Mouse (Mus musculus): ENCODE measurements around the gene Mdh2. TPM values are rescaled to one million over a fixed set of nuclear protein-coding genes. Genes with fewer than 3 reads are reported as not detected.
A peak's percentile ranks its signal among the peaks of the same experiment; 100 is the strongest.

The Mdh2 gene
- polyA plus RNA-seq, 1 experiment from 2014 or later: 524 TPM

- 0 out of 2 replicates have a peak, but pooled peaks have one; percentile 59 for ATAC-seq (ENCODE audit: low FRiP score)
- no peak overlapping the region for H3K27ac ChIP-seq
- 23% methylated on average over 18 of the region's 18 CpGs for WGBS
Observed at GRCm38 (mm10) chr5:135742941-135743740, 35.1 kb upstream of the Mdh2 start.

GRCm38 (mm10) chr5:135743741-135744609 lies 34.3 kb upstream of the Mdh2 start, which contains the start of gene Tmem120a:
Gene Tmem120a (minus strand): TSS chr5:135744448.
- WGBS: under 1% methylated on average over 55 of the region's 60 CpGs
- peaks cover 10% of the 10 kb centered on the region; the same call in 1 of the 2 replicates for H3K9me3 ChIP-seq
- H3K27ac ChIP-seq: peak within 1 kb of the TSS; percentile 53
- H3K27me3 ChIP-seq: 0 out of 2 replicates have a peak, but pooled peaks cover 9% of the 10 kb centered on the region
- H3K4me3 ChIP-seq (replicated peaks): peak within 1 kb of the TSS; percentile 91
- peak within 1 kb of the TSS; percentile 84 for H3K4me2 ChIP-seq
- peaks cover 21% of the 10 kb centered on the region for H3K4me1 ChIP-seq
- H3K36me3 ChIP-seq (replicated peaks): peaks cover 25% of the 10 kb centered on the region
- ATAC-seq (ENCODE audit: low FRiP score): peak; percentile 98
- H3K9ac ChIP-seq: peak within 1 kb of the TSS; percentile 80

More at GRCm38 (mm10) chr5:135742941-135743740, 35.1 kb upstream of the Mdh2 start:
- Histone ChIP-seq H3K36me3 (replicated peaks) (peaks cover 25% of the 10 kb centered on the region), H3K4me2 (peak overlapping the region; percentile 84), H3K9ac (peak overlapping the region; percentile 80), H3K27me3 (0 out of 2 replicates have a peak, but pooled peaks cover 9% of the 10 kb centered on the region), H3K4me3 (replicated peaks) (peak overlapping the region; percentile 91), H3K4me1 (peaks cover 21% of the 10 kb centered on the region), H3K9me3 (peaks cover 10% of the 10 kb centered on the region; the same call in 1 of the 2 replicates)

GRCm38 (mm10) chr5:135744742-135745141 lies 33.5 kb upstream of the Mdh2 start:
- Histone ChIP-seq H3K9me3 (peaks cover 10% of the 10 kb centered on the region; the same call in 1 of the 2 replicates), H3K4me2 (peak overlapping the region; percentile 84), H3K27me3 (0 out of 2 replicates have a peak, but pooled peaks cover 9% of the 10 kb centered on the region), H3K4me3 (replicated peaks) (peak overlapping the region; percentile 91), H3K9ac (peak overlapping the region; percentile 38), H3K4me1 (peaks cover 21% of the 10 kb centered on the region), H3K36me3 (replicated peaks) (peaks cover 20% of the 10 kb centered on the region), H3K27ac (peak overlapping the region; percentile 53)
- WGBS: 14% methylated on average over 11 of the region's 12 CpGs
- ATAC-seq (ENCODE audit: low FRiP score): no peak

- Histone ChIP-seq H3K27me3 (0 out of 2 replicates have a peak, but pooled peaks cover 3% of the 10 kb centered on the region), H3K4me1 (no peaks in the 10 kb centered on the region), H3K27ac (no peak overlapping the region), H3K9ac (no peak overlapping the region), H3K4me2 (no peak overlapping the region), H3K4me3 (replicated peaks) (no peak overlapping the region), H3K9me3 (peaks cover 10% of the 10 kb centered on the region; the same call in 1 of the 2 replicates), H3K36me3 (replicated peaks) (no peaks in the 10 kb centered on the region; the same call in 1 of the 2 replicates)
- WGBS: 81% methylated on average over 1 of the region's 1 CpGs
- no peak for ATAC-seq (ENCODE audit: low FRiP score)
Observed at GRCm38 (mm10) chr5:135751041-135751440, 27.2 kb upstream of the Mdh2 start.

- H3K4me1 ChIP-seq: no peaks in the 10 kb centered on the region
- ATAC-seq (ENCODE audit: low FRiP score): no peak
- H3K4me2 ChIP-seq: no peak overlapping the region
- H3K27ac ChIP-seq: no peak overlapping the region
- H3K9ac ChIP-seq: no peak overlapping the region
- WGBS: 84% methylated on average over 2 of the region's 2 CpGs
- H3K9me3 ChIP-seq: peaks cover 10% of the 10 kb centered on the region; the same call in 1 of the 2 replicates
- H3K4me3 ChIP-seq (replicated peaks): no peak overlapping the region
- H3K36me3 ChIP-seq (replicated peaks): no peaks in the 10 kb centered on the region; the same call in 1 of the 2 replicates
- 0 out of 2 replicates have a peak, but pooled peaks cover 3% of the 10 kb centered on the region for H3K27me3 ChIP-seq
Observed at GRCm38 (mm10) chr5:135751595-135751994, 26.7 kb upstream of the Mdh2 start.

- no peaks in the 10 kb centered on the region for H3K36me3 ChIP-seq (replicated peaks)
- H3K4me2 ChIP-seq: no peak overlapping the region
- no peaks in the 10 kb centered on the region for H3K9me3 ChIP-seq
- H3K4me1 ChIP-seq: no peaks in the 10 kb centered on the region
- H3K4me3 ChIP-seq (replicated peaks): no peak overlapping the region
- H3K27me3 ChIP-seq: peaks cover 11% of the 10 kb centered on the region; the same call in 1 of the 2 replicates
- no peak overlapping the region for H3K27ac ChIP-seq
- H3K9ac ChIP-seq: no peak overlapping the region
- 71% methylated on average over 3 of the region's 3 CpGs for WGBS
- ATAC-seq (ENCODE audit: low FRiP score): no peak
Observed at GRCm38 (mm10) chr5:135761881-135762280, 16.4 kb upstream of the Mdh2 start.

- Histone ChIP-seq H3K9ac (no peak overlapping the region), H3K9me3 (no peaks in the 10 kb centered on the region), H3K4me1 (no peaks in the 10 kb centered on the region), H3K4me3 (replicated peaks) (no peak overlapping the region), H3K4me2 (no peak overlapping the region), H3K36me3 (replicated peaks) (no peaks in the 10 kb centered on the region), H3K27me3 (peaks cover 11% of the 10 kb centered on the region; the same call in 1 of the 2 replicates), H3K27ac (no peak overlapping the region)
- ATAC-seq (ENCODE audit: low FRiP score): 0 out of 2 replicates have a peak, but pooled peaks have one; percentile 51
- 3% methylated on average over 7 of the region's 7 CpGs for WGBS
Observed at GRCm38 (mm10) chr5:135763526-135763925, 14.8 kb upstream of the Mdh2 start.

- 61% methylated on average over 3 of the region's 3 CpGs for WGBS
- no peak overlapping the region for H3K4me2 ChIP-seq
- ATAC-seq (ENCODE audit: low FRiP score): no peak
- H3K9ac ChIP-seq: no peak overlapping the region
- H3K4me3 ChIP-seq (replicated peaks): no peak overlapping the region
- H3K27ac ChIP-seq: no peak overlapping the region
- peaks cover 11% of the 10 kb centered on the region; the same call in 1 of the 2 replicates for H3K27me3 ChIP-seq
- H3K36me3 ChIP-seq (replicated peaks): no peaks in the 10 kb centered on the region
- H3K9me3 ChIP-seq: no peaks in the 10 kb centered on the region
- no peaks in the 10 kb centered on the region for H3K4me1 ChIP-seq
Observed at GRCm38 (mm10) chr5:135764971-135765370, 13.3 kb upstream of the Mdh2 start.

GRCm38 (mm10) chr5:135772519-135772918 lies 5.8 kb upstream of the Mdh2 start:
- no peak for ATAC-seq (ENCODE audit: low FRiP score)

GRCm38 (mm10) chr5:135776546-135776945 lies 1.7 kb upstream of the Mdh2 start:
- no peak for ATAC-seq (ENCODE audit: low FRiP score)
- Histone ChIP-seq H3K9ac (no peak overlapping the region), H3K27ac (no peak overlapping the region), H3K36me3 (replicated peaks) (peaks cover 4% of the 10 kb centered on the region), H3K9me3 (no peaks in the 10 kb centered on the region), H3K27me3 (0 out of 2 replicates have a peak, but pooled peaks cover 2% of the 10 kb centered on the region), H3K4me3 (replicated peaks) (no peak overlapping the region), H3K4me1 (peaks cover 27% of the 10 kb centered on the region), H3K4me2 (no peak overlapping the region)
- WGBS: 79% methylated on average over 4 of the region's 4 CpGs

More at GRCm38 (mm10) chr5:135772519-135772918, 5.8 kb upstream of the Mdh2 start:
- Histone ChIP-seq H3K9ac (no peak overlapping the region), H3K4me3 (replicated peaks) (no peak overlapping the region), H3K27ac (no peak overlapping the region), H3K27me3 (0 out of 2 replicates have a peak, but pooled peaks cover 2% of the 10 kb centered on the region), H3K9me3 (no peaks in the 10 kb centered on the region), H3K36me3 (replicated peaks) (no peaks in the 10 kb centered on the region), H3K4me2 (no peak overlapping the region), H3K4me1 (peaks cover 3% of the 10 kb centered on the region)
- 74% methylated on average over 3 of the region's 3 CpGs for WGBS

- Histone ChIP-seq H3K27me3 (0 out of 2 replicates have a peak, but pooled peaks cover 2% of the 10 kb centered on the region), H3K4me2 (peak within 1 kb of the TSS; percentile 74), H3K9ac (peak within 1 kb of the TSS; percentile 94), H3K4me1 (peaks cover 27% of the 10 kb centered on the region), H3K9me3 (no peaks in the 10 kb centered on the region), H3K36me3 (replicated peaks) (peaks cover 16% of the 10 kb centered on the region), H3K4me3 (replicated peaks) (peak within 1 kb of the TSS; percentile 82), H3K27ac (peak within 1 kb of the TSS; percentile 95)
- peak; percentile 94 for ATAC-seq (ENCODE audit: low FRiP score)
- WGBS: under 1% methylated on average over 45 of the region's 45 CpGs
Observed at GRCm38 (mm10) chr5:135777796-135778470, 347 bp upstream of the Mdh2 start, which contains the start of gene Styxl1. Gene Styxl1 (minus strand): TSS chr5:135778385.

Data from forebrain, embryonic 12.5 days (tissue).